Mouse (Mus musculus): ENCODE results near the gene Camk1d.
"Not testable (repeated sequence)": the region's sequence is repeated elsewhere in the genome, so short reads cannot be mapped to it uniquely, and the experiment has no call there.

Gene Camk1d

GRCm38 (mm10) chr2:5403850-5404249 lies 310.5 kb downstream of the Camk1d start:
- DNase-seq (ENCODE audit: low spot score in 2 of 2): no peak

GRCm38 (mm10) chr2:5402036-5402435 lies 312.3 kb downstream of the Camk1d start:
- DNase-seq (ENCODE audit: low spot score in 2 of 2): no peak

- DNase-seq (ENCODE audit: low spot score in 2 of 2): no peak
Measured at GRCm38 (mm10) chr2:5398505-5398904, 315.8 kb downstream of the Camk1d start.

GRCm38 (mm10) chr2:5398043-5398442 lies 316.3 kb downstream of the Camk1d start:
- DNase-seq (ENCODE audit: low spot score in 2 of 2): no peak

- DNase-seq (ENCODE audit: low spot score in 2 of 2): no peak
Measured at GRCm38 (mm10) chr2:5397468-5397867, 316.8 kb downstream of the Camk1d start.

GRCm38 (mm10) chr2:5396415-5396814 lies 317.9 kb downstream of the Camk1d start:
- DNase-seq (ENCODE audit: low spot score in 2 of 2): no peak

GRCm38 (mm10) chr2:5395873-5396272 lies 318.4 kb downstream of the Camk1d start:
- no peak for DNase-seq (ENCODE audit: low spot score in 2 of 2)

GRCm38 (mm10) chr2:5392921-5393320 lies 321.4 kb downstream of the Camk1d start:
- DNase-seq (ENCODE audit: low spot score in 2 of 2): no peak

GRCm38 (mm10) chr2:5392470-5392869 lies 321.8 kb downstream of the Camk1d start:
- DNase-seq (ENCODE audit: low spot score in 2 of 2): no peak

- DNase-seq (ENCODE audit: low spot score in 2 of 2): no peak
Measured at GRCm38 (mm10) chr2:5388381-5388780, 325.9 kb downstream of the Camk1d start.

- no peak for DNase-seq (ENCODE audit: low spot score in 2 of 2)
Measured at GRCm38 (mm10) chr2:5381712-5382710, 332.3 kb downstream of the Camk1d start.

- DNase-seq (ENCODE audit: low spot score in 2 of 2): no peak
Measured at GRCm38 (mm10) chr2:5380973-5381372, 333.3 kb downstream of the Camk1d start.

- not testable (repeated sequence) for DNase-seq (ENCODE audit: low spot score in 2 of 2)
Measured at GRCm38 (mm10) chr2:5378922-5379321, 335.4 kb downstream of the Camk1d start.

GRCm38 (mm10) chr2:5378066-5378672 lies 336.1 kb downstream of the Camk1d start:
- no peak for DNase-seq (ENCODE audit: low spot score in 2 of 2)

- no peak for DNase-seq (ENCODE audit: low spot score in 2 of 2)
Measured at GRCm38 (mm10) chr2:5372886-5373429, 341.4 kb downstream of the Camk1d start.

- no peak for DNase-seq (ENCODE audit: low spot score in 2 of 2)
Measured at GRCm38 (mm10) chr2:5371316-5371715, 343.0 kb downstream of the Camk1d start.

- no peak for DNase-seq (ENCODE audit: low spot score in 2 of 2)
Measured at GRCm38 (mm10) chr2:5370591-5370990, 343.7 kb downstream of the Camk1d start.

GRCm38 (mm10) chr2:5363836-5364235 lies 350.5 kb downstream of the Camk1d start:
- DNase-seq (ENCODE audit: low spot score in 2 of 2): no peak

- DNase-seq (ENCODE audit: low spot score in 2 of 2): no peak
Measured at GRCm38 (mm10) chr2:5358049-5358448, 356.3 kb downstream of the Camk1d start.

- no peak for DNase-seq (ENCODE audit: low spot score in 2 of 2)
Measured at GRCm38 (mm10) chr2:5357056-5357455, 357.3 kb downstream of the Camk1d start.

GRCm38 (mm10) chr2:5352821-5353522 lies 361.3 kb downstream of the Camk1d start:
- no peak for DNase-seq (ENCODE audit: low spot score in 2 of 2)

- DNase-seq (ENCODE audit: low spot score in 2 of 2): no peak
Measured at GRCm38 (mm10) chr2:5345344-5345743, 369.0 kb downstream of the Camk1d start.

All from heart, adult 9 months (tissue).